Mouse (Mus musculus): ENCODE results near the gene Magi1. TPM values are rescaled to one million over a fixed set of nuclear protein-coding genes. Genes with fewer than 3 reads are reported as not detected.

Gene Magi1
- total RNA-seq, 2 experiments from 2014 or later = 38.9 to 40.6 TPM

DNA sequence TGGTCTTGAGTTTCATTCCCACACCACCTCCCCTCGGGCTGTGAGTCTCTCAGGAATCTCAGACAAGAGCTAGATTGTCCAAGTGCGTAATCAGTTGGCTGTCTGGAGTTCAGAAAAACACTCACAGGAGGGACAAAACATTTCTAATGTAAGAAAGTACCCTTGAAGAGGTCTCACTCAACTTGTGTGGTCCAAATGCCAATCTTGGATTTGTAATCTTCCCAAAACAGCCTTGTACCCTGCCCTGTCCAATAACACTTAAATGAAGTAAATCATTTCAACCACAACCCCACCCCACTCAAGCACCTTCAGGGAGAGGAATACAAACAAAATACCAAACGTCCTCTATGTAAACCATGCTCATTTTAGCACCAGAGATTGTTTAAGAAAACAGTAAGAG is 82.8 kb downstream of the Magi1 start:
- DNase-seq = no peak

GRCm38 (mm10) chr6:94199696-94200095 is 84.0 kb downstream of the Magi1 start:
- DNase-seq = no peak

DNA sequence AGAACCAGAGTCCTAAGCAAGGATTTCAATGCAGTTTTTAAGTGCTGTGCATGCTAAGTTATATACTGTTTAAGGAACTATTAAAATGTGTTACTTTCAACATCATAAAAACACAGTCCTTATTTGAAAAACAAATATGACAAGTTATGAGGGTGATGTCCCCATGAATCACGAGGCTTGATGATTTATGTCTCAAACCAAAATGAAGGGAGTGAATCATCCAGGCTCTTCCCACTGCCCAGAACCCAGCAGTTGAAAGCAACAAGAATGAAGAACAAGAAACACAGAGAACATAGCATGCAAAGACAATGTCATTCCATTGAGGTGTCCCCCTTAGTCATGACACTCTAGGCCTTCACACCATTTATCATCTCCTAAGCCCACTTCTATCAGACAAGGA is 85.9 kb downstream of the Magi1 start:
- no peak for DNase-seq

- no peak for DNase-seq
Observed at GRCm38 (mm10) chr6:94195303-94195911, 88.3 kb downstream of the Magi1 start.

GRCm38 (mm10) chr6:94190830-94191229 is 92.9 kb downstream of the Magi1 start:
- no peak for DNase-seq

- DNase-seq = no peak
Observed at GRCm38 (mm10) chr6:94189379-94189778, 94.3 kb downstream of the Magi1 start.

GRCm38 (mm10) chr6:94186628-94187319 is 96.9 kb downstream of the Magi1 start:
- peak; percentile 39 for DNase-seq

DNA sequence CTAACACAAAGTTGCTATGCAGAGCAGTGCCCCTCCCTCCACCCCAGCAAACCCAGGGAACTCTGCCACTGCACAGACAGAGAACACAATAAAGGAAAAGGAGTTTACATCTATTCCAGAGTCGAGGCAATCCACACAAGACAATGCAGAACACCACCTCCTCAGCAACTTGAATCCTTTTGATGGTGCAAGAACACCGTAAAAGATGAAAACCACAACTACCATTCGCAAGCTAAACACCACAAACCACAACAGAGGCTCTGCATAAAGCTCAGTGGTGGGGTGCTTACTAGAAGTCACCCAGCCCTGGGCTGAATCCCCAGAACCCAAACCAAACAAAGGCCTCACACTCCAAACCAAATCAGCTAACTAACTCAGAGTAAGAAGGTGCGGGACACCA is 99.4 kb downstream of the Magi1 start:
- DNase-seq = no peak

- DNase-seq = peak; percentile 55
Observed at GRCm38 (mm10) chr6:94183354-94183851, 100.3 kb downstream of the Magi1 start.

GRCm38 (mm10) chr6:94181673-94182255 is 102.0 kb downstream of the Magi1 start:
- DNase-seq = no peak

DNA sequence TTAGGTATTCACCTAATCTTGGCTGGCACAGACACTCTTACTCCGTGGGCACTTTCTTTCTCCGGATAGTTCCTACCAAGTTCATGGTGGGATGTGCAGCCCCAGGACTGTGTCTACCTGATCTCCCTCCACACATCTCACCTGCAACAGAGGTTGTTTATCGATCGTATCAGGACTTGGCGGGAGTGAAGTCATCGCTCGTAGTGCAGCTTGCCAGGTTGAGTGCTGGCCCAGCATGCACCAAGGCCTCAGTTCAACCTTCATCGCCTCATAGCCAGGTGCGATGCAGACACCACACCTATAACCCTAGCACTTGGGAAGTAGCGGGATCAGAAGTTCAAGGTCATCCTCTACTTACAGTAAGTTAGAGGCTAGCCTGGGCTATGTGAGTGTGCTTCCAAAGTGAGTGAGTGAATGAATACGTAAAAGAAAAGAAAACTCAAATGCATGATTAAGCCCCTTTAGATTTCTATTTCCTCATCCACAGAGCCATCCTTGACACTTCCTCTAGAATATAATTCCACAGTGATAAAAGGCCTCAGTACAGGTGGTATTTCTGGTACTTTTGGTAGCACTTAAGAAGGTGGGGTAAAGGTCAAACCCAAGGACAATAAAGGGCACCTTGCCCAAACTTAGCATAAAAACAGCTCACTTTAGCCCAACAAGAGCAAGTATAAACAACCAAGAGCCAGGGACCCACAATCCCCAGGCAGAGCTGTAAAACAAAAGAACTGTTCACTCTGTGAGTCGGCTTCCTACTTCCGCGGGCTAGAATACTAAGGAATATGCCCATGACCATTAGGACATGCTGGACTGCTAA is 103.2 kb downstream of the Magi1 start:
- no peak for DNase-seq

DNA sequence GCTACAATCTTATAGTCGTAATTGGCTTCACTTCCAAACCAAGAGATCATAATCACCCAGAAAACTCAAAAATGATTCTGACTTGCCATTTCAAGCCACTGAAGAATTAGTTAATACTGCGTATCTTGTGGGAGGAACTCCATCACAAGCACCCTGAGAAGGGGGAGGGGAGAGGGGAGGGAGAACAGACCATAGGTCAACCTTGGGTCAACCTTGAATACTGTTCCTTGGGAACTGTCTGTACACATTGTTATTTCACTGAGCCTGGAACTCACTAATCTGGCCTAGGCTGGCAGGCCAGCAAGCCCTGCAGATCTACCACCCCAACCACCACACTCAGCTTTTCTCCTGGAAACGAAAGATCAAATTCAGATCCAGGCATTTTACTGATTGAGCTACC is 106.2 kb downstream of the Magi1 start:
- DNase-seq = no peak

DNA sequence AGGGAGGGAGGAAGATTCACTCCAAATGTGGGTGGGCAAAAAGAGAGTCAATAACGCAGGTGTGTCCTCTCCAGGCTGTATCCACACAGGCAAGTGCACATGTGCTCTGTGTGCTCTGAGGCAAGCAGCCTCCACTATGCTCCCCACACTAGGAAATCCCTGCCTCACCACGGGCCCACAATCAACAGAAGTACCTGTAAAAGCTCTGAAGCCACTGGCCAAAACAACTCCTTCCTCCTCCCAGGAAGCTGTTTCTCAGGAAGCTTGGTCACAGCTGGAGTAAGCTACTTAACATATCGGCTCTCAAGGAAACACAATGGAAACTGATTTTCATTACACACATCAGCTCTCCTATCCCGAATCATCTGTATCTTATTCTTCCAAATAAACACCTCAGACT is 107.0 kb downstream of the Magi1 start:
- no peak for DNase-seq

GRCm38 (mm10) chr6:94171250-94171649 is 112.5 kb downstream of the Magi1 start:
- no peak for DNase-seq

DNA sequence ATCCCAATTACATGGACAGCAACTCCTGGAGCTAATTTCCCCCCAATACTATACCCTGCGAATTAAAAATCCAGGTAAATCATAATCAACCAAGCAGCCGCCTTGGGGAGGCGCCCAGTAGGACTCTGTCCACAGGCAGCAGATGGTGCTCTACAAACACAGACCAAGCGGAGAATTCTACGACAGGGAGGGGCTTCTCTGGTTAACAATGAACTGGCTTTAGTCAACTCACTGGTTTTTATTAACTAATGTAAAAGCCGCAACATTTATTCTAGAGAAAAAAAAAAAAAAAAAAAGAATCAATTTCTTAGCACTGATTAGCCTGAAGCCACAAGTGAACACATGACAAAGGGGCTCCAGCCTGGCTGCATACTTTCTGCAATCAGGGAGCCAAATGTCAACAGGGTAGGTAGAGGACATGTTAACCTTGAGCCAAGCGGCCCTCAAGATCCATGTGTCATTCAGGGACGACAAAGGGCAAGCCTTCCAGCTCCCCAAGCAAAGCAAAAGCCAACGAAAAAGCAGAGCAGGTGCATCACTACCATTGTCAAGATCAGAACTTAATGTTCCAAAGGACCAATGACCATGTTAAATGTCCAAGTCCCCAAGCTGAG is 114.0 kb downstream of the Magi1 start:
- peak; percentile 36 for DNase-seq

- peak; percentile 25 for DNase-seq
Observed at GRCm38 (mm10) chr6:94165951-94166350, 117.8 kb downstream of the Magi1 start.

DNA sequence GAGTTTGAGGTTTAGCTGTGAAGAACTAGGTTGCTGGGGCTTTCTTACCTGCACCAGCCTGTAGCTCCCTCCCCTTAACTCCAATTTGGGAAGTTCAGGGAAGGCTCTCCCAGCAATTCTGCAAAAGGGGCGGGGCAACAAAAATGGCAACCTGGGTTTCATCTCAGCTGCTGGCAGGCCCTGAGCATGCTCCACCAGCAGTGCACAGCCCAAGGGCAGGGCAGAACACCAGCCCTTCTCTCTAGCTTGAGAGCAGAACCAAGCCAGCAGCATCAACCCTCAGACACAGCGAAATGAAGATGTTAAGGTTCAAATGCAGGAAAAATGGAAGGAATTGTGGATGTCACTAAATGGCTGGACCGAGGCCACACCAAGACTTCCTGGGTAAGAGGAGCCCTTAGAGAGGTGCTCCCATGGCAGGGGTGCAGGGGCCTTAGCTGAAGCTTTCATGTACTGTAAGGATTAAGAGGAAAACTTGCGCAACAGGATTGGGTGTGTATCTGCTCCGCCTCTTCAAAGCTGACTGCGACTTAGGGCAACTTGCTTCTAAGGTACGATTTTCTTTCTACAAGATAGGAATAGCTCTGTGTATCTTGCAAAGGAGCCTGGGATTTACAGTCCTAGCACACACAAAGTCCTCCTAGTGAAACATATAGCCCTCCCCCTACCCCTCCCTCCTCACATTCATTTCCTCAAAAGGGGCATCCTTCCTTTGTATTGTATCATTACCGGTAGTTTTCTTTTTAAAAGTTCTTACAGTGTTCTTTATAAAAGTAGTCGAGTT is 118.8 kb downstream of the Magi1 start:
- no peak for DNase-seq

DNA sequence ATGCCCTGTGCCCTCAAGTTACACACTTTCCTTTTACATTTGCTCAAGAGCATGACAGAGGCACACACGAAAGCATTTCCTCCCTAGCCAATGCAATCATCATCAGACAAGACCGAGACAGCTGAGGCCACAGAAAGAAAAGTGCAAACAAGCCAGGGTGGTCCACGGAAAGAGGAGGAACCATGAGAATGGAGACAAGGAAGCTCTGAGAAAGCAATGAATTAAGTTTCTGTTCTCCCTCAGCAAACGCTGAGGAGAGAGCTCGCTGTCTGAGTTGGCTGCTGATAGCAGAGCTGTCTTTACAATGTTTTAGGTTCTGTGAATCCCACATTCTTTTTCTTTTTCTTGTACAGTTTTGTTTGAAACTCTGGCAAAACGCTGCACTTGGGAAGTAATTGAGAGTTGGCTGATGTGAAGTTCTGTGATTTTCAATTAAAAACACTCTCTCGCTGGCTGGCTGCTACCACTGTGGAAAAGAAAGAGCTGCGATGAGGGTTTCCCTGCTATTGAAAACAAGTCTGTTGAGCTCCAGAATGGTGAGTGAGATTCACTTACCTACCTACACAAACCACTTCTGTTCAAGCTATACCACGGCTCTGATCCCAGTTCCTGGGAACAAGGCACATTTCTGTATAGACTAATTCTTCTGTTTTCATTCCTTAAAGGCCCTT is 120.3 kb downstream of the Magi1 start:
- DNase-seq = no peak

DNA sequence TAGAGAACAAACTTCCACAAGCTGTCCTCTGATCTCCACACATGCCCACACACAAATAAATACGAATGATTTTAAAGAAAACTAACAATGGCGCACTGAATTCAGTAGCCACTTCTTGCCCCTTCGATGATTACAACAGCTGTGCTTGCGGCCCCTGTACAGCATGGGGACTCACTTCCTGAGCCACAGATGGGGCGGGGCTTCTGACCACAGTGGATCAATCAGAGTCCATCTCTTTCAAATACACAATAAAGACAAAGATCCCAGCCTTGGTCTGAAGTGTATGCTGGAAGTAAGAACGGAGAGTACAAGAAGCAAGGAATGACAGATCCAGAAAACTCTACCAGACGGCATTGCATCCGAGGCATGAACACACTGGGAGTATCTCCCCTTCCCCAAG is 120.8 kb downstream of the Magi1 start:
- DNase-seq = peak; percentile 17

DNA sequence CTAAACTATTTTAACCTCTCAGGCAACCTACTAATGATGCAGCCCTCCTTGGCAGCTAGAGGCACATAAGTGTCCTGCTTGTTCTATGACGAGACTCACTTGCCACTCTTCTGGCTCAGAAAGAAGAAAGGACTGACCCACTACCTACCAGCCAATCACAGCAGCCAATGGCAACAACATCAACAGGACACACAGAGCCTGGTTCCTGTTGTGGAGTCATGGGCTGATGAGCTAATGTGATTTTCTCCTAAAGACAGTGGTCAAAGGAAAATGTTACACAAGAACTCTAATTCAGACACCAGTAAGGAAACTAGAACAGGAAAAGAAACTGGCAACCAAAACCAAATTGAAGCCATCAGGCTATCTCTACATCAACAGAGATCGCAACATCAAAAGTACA is 124.5 kb downstream of the Magi1 start:
- no peak for DNase-seq
